Mouse (Mus musculus): ENCODE measurements at regions not wholly inside any gene's neighbourhood (a gene's known extent, or its start where the extent isn't known, plus 50 kb on each side); places are given as distances from the start of the nearest gene placed in this dataset.

DNA sequence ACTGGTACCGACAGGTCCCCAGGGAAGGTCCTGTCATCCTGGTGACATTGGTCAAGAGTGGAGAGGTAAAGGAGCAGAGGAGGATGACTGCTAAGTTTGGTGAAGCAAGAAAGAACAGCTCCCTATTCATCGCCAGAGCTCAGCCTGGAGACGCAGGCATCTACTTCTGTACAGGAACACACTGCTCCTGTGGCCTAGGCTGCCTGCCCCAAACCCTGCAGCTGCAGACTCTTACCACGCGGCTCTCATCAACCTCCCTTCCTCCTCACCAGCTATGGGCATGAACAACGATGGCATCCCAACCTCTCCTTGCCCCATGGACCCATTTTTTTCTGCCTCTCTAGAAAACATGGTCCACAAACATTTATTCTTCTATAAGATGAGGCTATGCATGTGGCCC lies 422.3 kb downstream of the Dad1 start:
- no peak for TF ChIP-seq POLR2A (IDR thresholded peaks at IDR 0.05; ENCODE audit: low read depth, low read length)
- no peak for TF ChIP-seq CTCF (conservative IDR thresholded peaks at IDR 0.05; ENCODE audit: insufficient read depth, insufficient read length, low read depth, low read length)

All from kidney, adult 2 months (tissue).